Mouse (Mus musculus) bone marrow macrophage, adult 2 months (primary cell): Measurements from ENCODE around the gene Nomo1.

ENCODE experiments used
- CTCF ChIP-seq: IDR thresholded peaks from 2 replicates; pipeline ENCODE4 v1.5.1; 2012; ENCODE audit warnings: low read depth, mild to moderate bottlenecking, low read length, moderate library complexity
- POLR2A ChIP-seq: IDR thresholded peaks from 2 replicates; pipeline ENCODE4 v1.6.1; 2012; ENCODE audit warnings: mild to moderate bottlenecking, low read depth, low read length, borderline replicate concordance

- no peak for TF ChIP-seq CTCF
- TF ChIP-seq POLR2A, result no peak
Observed at GRCm38 (mm10) chr7:46132229-46132628, 98.7 kb downstream of the Nomo1 start.
